Mouse (Mus musculus): ENCODE data around the gene Sema4f.
A peak's percentile ranks its signal among the peaks of the same experiment; 100 is the strongest.

DNA sequence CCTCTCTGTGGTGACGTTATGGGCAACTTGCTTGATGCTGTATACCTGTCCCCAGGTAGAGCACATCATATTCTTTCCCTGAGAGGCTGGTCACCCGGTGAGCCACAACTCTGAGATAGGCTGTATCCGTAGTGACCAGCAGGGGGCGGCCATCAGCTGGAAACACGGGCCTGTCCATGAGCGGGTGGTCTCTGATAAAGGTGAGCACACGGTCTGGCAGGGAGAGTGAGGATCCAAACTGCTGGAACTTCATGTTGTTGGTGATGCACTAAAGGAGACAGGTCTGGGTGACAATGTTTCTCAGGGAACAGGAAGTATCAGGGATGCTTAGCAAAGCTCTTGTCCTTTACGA, 21.8 kb downstream of the Sema4f start:
- TF ChIP-seq CTCF (IDR thresholded peaks at IDR 0.05; ENCODE audit: low read depth) (peak; percentile 81), EP300 (IDR thresholded peaks at IDR 0.05; ENCODE audit: low read depth) (no peak)
